Mouse (Mus musculus): ENCODE data around the gene Tubb2a.
A peak's percentile ranks its signal among the peaks of the same experiment; 100 is the strongest.

The Tubb2a gene

GRCm38 (mm10) chr13:34077492-34078271, at the start of gene Tubb2a:
Tubb2a (minus strand) TSS chr13:34078007.
- peak; percentile 88 to 91 for DNase-seq (ENCODE audit: low spot score in 2 of 2)

- no peak for DNase-seq (ENCODE audit: low spot score in 2 of 2)
Measured at GRCm38 (mm10) chr13:34125711-34126110, 47.9 kb upstream of the Tubb2a start.

GRCm38 (mm10) chr13:34120536-34120935, 42.7 kb upstream of the Tubb2a start:
- DNase-seq (ENCODE audit: low spot score in 2 of 2): no peak

GRCm38 (mm10) chr13:34119406-34119805, 41.6 kb upstream of the Tubb2a start:
- no peak for DNase-seq (ENCODE audit: low spot score in 2 of 2)

- no peak for DNase-seq (ENCODE audit: low spot score in 2 of 2)
Measured at GRCm38 (mm10) chr13:34118816-34119215, 41.0 kb upstream of the Tubb2a start.

- no peak for DNase-seq (ENCODE audit: low spot score in 2 of 2)
Measured at GRCm38 (mm10) chr13:34116508-34116907, 38.7 kb upstream of the Tubb2a start.

GRCm38 (mm10) chr13:34114654-34115053, 36.8 kb upstream of the Tubb2a start:
- no peak for DNase-seq (ENCODE audit: low spot score in 2 of 2)

- no peak for DNase-seq (ENCODE audit: low spot score in 2 of 2)
Measured at GRCm38 (mm10) chr13:34113086-34113485, 35.3 kb upstream of the Tubb2a start.

- DNase-seq (ENCODE audit: low spot score in 2 of 2): no peak
Measured at GRCm38 (mm10) chr13:34112369-34113081, 34.7 kb upstream of the Tubb2a start.

- no peak for DNase-seq (ENCODE audit: low spot score in 2 of 2)
Measured at GRCm38 (mm10) chr13:34111878-34112277, 34.1 kb upstream of the Tubb2a start.

- no peak for DNase-seq (ENCODE audit: low spot score in 2 of 2)
Measured at GRCm38 (mm10) chr13:34111019-34111418, 33.2 kb upstream of the Tubb2a start.

- DNase-seq (ENCODE audit: low spot score in 2 of 2): no peak
Measured at GRCm38 (mm10) chr13:34109677-34110058, 31.9 kb upstream of the Tubb2a start.

- no peak for DNase-seq (ENCODE audit: low spot score in 2 of 2)
Measured at GRCm38 (mm10) chr13:34109035-34109676, 31.3 kb upstream of the Tubb2a start.

- no peak for DNase-seq (ENCODE audit: low spot score in 2 of 2)
Measured at GRCm38 (mm10) chr13:34106999-34107398, 29.2 kb upstream of the Tubb2a start.

GRCm38 (mm10) chr13:34106256-34106655, 28.4 kb upstream of the Tubb2a start:
- no peak for DNase-seq (ENCODE audit: low spot score in 2 of 2)

- no peak for DNase-seq (ENCODE audit: low spot score in 2 of 2)
Measured at GRCm38 (mm10) chr13:34105364-34105763, 27.6 kb upstream of the Tubb2a start.

- DNase-seq (ENCODE audit: low spot score in 2 of 2): no peak
Measured at GRCm38 (mm10) chr13:34101908-34102307, 24.1 kb upstream of the Tubb2a start.

GRCm38 (mm10) chr13:34101247-34101646, 23.4 kb upstream of the Tubb2a start:
- no peak for DNase-seq (ENCODE audit: low spot score in 2 of 2)

- no peak for DNase-seq (ENCODE audit: low spot score in 2 of 2)
Measured at GRCm38 (mm10) chr13:34100733-34101132, 22.9 kb upstream of the Tubb2a start.

- no peak for DNase-seq (ENCODE audit: low spot score in 2 of 2)
Measured at GRCm38 (mm10) chr13:34097086-34097485, 19.3 kb upstream of the Tubb2a start.

- DNase-seq (ENCODE audit: low spot score in 2 of 2): no peak
Measured at GRCm38 (mm10) chr13:34096455-34096854, 18.6 kb upstream of the Tubb2a start.

- DNase-seq (ENCODE audit: low spot score in 2 of 2): peak; percentile 54 to 81
Measured at GRCm38 (mm10) chr13:34095542-34096435, 18.0 kb upstream of the Tubb2a start.

Measured in frontal cortex, postnatal 14 days (tissue).